Mouse (Mus musculus): Measurements from ENCODE around the gene Kcnmb1.

GRCm38 (mm10) chr11:33962688-33963407 is at the start of gene Kcnmb1:
- TF ChIP-seq CTCF (IDR thresholded peaks at IDR 0.05; ENCODE audit: low read depth) = no peak
- no peak for TF ChIP-seq EP300 (IDR thresholded peaks at IDR 0.05; ENCODE audit: low read depth)
